Mouse (Mus musculus) layer of hippocampus, adult 9-11 months (tissue): ENCODE measurements at regions not wholly inside any gene's neighbourhood (a gene's known extent, or its start where the extent isn't known, plus 50 kb on each side); places are given as distances from the start of the nearest gene placed in this dataset.

ENCODE experiments used
- DNase-seq: peaks from one replicate; pipeline ENCODE4 v3.0.0; 2022

- DNase-seq, result no peak
Measured at GRCm38 (mm10) chr11:84637268-84637667, 111.9 kb upstream of the Lhx1 start.

DNA sequence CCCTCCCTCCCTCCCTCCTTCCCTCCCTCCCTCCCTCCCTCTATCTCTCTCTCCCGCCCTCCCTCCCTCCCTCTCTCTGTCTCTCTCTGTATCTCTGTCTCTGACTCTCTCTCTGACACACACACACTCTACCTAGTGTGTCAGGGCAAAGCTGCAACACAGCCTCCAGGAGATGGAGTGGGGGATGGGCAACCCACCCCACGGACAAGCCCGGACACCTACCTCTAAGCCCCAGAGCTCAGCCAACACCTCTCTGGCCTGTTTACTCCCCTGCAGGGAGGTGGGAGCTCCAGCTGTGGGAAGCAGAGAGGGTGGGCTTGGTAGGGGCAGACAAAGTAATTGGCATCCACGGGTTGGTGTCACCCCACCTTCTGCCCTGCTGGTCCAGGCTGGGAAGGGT lies 109.7 kb upstream of the Lhx1 start:
- no peak for DNase-seq

GRCm38 (mm10) chr11:84633300-84633699 lies 108.0 kb upstream of the Lhx1 start:
- no peak for DNase-seq

DNA sequence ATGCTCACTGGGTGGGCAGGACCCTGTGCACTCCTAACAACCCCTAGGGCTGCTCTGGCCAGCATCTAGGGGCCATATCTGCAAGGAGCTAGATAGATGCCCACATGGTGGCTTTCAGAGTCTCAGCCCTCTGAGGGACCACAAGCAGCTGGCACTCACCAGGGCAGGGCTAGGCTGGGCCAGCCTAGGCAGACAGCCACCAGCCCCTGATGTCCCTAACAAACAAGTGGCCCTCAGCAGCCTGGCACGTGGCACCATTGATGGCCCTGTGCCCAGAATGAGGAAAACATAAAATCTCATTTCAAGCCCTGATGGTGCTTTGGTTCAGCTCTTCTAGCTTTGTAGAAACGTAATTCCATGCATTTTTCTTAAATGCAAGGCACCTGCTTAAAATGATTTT lies 102.8 kb upstream of the Lhx1 start:
- DNase-seq, result no peak

DNA sequence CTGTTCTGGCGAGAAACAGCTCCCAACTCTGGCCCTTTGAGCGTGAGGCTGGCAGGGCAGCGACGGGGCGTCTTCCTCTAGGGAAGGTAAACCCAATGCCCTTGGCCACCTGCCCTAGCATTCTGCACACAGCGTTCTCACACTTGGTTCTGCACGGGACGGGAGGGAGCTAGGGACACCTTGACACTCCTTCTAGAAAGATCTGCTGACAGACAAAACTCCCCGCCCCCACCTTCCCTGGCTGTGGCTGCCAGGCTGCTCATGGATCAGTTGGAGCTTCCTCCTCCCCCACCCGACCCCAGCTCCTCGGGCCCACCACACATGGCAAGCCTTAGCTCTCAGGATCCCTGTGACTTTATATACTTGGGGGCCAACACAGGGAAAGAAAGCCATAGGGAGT lies 102.3 kb upstream of the Lhx1 start:
- no peak for DNase-seq

DNA sequence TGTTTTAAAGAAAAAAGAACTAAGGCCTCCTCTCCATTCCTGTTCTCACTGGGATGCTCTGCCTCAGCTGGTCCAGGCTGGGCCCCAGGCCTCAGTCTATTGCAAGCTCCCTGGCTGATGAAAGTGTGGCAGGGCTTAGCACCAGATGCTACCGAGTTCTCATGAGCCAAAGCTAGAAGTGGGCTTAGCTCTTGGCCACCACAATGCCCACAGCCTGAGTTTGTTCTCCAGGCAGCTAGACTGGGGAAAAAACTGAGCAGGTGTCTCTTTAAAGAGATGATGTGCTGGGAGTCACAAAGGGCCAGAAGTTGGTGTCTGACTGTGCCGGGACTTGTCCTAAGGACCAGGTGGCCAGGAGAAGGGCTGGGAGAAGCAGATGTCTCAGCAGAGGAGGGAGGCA lies 101.9 kb upstream of the Lhx1 start:
- DNase-seq, result no peak

DNA sequence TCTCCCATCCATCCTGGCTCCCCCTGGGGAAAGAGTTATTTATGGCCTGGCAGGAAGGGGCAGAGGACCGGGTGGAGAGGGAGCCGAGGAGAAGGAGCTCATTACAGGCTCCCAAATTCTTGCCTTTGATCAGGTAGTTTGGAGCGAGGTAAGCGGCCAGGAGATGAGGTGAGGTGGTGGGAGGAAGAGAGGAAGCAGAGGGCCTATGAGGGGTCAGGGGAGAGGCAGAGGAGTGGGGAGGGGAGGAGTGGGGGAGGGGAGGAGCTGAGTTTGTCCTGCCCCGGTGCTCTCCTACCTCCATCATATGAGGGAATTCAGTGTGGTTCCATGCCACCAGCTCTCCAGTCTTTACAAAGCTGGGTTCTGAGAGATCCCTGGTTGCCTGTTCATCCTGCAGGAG lies 98.8 kb upstream of the Lhx1 start:
- no peak for DNase-seq

DNA sequence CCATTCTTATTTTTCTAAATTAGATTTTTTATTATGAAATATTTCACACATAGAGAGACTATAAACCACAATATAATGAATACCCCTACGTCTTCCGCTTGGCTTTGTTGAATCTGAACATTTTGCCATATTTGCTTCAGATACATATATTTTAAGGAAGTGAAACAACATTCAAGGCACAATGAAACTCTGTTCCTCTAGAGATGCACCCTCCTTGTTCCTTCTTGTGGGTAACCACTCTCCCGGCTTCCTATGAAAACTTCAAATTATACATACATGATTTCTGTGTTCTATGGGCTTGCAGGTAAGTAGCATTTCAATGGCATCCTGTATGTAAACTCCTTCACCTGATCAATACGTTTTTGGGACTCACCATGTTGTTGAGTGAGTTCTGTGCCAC lies 94.4 kb upstream of the Lhx1 start:
- no peak for DNase-seq

GRCm38 (mm10) chr11:84618576-84618975 lies 93.2 kb upstream of the Lhx1 start:
- no peak for DNase-seq

DNA sequence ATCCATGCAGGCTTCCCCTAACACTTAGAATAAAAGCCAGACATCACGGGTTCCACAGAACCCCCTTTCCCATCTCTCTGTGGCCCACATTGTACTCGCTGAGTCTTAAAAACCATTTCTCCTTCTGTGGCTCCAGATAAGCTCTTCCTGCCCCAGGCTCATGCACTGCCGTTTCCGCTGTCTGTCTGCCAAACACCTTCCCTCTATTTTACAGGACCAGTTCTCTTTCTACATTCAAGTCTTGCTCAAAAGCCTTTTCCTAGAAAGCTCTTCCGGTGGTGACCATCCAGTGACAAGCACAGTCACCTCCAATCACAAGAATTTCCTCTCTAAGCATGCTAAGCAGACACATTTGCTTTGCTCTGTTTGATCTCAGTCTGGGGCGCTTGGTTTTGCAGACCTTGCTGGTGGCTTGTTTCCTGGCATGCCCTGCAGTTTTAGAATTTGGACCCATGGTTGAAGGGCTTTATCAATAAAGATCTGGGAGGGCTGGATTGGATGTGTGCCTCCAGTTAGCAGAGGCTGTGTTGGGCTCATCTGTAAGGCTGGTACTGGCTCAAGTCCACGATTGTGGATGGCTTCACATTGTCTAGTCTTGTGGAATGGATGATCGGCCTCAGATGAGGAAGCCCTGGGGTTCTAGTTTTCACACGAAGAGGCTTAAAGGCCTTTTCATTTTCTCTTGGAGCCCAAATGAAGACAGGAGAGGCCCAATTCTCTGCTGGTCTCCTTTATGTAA lies 87.8 kb upstream of the Lhx1 start:
- no peak for DNase-seq

GRCm38 (mm10) chr11:84611625-84611879 lies 86.2 kb upstream of the Lhx1 start:
- no peak for DNase-seq

DNA sequence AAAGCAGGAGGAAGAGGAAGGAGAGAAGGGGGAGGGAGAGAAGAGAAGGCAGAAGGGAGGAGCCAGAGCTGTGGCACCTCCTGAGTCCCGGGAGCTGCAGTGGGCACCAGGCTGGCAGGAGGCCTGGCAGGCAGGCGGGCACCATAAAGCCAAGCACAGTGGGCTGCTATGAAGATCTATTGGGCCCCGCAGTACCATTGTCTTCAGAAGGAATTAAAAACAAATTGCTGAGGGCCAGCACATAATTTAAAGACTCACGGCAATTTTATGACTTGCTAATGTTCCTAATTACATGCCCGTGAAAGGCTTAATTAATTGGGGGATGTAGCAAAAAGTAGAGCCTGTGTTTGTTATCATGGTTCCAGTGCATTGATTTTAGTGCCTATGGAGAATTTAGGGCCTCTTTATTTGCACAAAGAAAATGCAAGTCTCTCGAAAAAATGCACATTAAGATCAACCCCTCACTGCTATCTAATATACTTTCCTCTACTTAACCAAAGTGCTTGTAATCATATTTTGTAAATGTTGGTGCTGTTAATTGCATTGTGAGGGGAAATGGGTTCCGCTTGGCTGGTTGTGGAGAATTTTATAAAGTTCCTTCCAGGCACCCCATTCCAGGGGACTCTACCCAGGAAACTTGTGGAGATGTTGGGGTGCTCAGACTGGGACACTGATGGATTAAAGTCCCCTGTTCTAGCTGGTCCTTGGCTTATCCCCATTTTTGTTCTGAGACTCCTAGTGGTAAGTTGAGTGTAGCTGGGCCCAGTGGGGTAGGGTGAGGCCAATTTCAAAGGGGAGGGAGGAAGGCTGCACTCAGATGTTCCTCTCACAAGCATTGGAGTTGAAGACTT lies 85.7 kb upstream of the Lhx1 start:
- no peak for DNase-seq

- DNase-seq, result no peak
Measured at GRCm38 (mm10) chr11:84604781-84605180, 79.4 kb upstream of the Lhx1 start.

DNA sequence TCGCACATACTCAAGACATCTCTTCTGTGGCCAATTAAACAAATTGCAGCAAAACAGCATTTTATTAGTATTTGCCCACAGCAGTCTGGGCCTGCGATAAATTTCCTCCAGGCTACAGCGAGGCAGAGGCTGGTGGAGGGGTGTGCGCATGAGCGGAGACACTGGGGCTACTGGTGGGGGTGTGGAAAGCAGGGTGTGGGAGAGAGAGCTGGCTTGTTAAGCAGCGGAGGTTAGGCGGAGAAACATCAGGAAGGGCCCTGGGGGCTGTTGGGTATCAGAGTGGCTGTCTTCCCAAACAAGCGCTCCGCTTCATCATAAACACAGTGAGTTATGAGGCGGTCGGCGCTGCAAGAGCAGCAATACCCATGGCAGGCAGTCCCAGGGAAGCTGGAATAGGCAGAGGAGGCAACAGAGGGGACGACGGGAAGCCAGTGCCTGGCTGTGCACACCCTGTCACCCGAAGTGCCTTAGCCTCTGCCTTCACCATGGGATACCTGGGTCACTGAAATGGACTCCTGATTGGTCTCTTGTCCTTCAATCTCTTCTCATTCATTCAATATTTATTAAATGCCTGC lies 74.0 kb upstream of the Lhx1 start:
- no peak for DNase-seq

GRCm38 (mm10) chr11:84597572-84598295 lies 72.4 kb upstream of the Lhx1 start:
- DNase-seq, result peak; percentile 51

GRCm38 (mm10) chr11:84592715-84593339 lies 67.5 kb upstream of the Lhx1 start:
- DNase-seq, result no peak

DNA sequence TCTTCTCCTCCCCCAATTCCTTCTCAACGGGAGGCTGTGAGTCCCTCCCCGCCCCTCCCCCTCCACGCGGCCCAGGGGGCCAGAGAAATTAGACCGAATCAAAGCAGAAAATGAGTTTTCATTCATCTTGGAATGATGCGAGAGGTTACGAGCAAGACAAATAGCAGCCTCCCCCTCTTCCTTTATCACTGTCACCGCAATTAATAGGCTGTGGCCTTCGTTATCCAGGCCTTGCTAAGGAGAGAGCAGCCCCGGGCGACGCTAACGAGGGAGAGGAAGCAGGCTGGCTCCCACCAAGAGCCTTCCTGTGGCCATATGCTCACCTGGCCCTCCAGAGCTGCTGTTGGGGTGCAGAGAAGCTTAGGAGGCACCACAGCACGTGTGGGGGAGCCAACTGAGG lies 61.8 kb upstream of the Lhx1 start:
- DNase-seq, result no peak

GRCm38 (mm10) chr11:84585626-84586025 lies 60.3 kb upstream of the Lhx1 start:
- no peak for DNase-seq

DNA sequence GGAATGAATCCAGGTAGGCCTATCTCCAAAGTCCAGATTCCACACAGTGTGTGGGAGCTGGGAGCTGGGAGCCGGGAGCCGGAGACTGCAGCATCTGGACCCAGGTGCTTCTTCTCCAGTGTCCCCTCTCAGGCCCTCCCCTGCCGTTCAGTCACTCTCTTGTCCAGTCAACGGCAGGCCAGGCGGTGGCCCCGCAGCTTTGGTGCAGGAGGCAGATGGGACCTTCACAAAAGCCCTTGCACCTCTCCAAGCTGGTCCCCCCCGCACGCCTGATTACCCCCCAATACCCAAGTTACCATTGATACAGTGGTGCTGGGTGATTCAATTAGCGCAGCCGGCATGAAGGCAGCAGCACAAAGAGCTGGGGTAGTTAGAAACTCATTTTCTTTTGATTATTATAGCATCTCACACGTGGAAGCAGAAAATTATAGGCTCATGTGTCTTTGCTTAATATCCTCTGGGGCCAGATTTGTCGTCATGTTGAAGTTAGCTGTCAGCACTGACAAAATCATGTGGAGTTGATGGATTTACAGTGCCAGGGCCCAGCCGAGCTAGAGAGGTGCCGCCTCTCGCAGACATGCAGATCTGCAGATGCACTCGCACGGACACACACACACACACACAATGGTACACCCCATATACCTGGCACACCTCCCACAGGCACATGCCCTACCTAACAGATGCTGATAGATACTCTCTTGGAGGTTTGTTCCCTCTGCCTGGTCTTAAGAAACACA lies 53.6 kb upstream of the Lhx1 start:
- DNase-seq, result no peak
